Mouse (Mus musculus) cerebellum, adult 9-11 months (tissue): ENCODE measurements at regions not wholly inside any gene's neighbourhood (a gene's known extent, or its start where the extent isn't known, plus 50 kb on each side); places are given as distances from the start of the nearest gene placed in this dataset.

ENCODE experiments used
- DNase-seq: peaks from one replicate; pipeline ENCODE4 v3.0.0; 2022

DNA sequence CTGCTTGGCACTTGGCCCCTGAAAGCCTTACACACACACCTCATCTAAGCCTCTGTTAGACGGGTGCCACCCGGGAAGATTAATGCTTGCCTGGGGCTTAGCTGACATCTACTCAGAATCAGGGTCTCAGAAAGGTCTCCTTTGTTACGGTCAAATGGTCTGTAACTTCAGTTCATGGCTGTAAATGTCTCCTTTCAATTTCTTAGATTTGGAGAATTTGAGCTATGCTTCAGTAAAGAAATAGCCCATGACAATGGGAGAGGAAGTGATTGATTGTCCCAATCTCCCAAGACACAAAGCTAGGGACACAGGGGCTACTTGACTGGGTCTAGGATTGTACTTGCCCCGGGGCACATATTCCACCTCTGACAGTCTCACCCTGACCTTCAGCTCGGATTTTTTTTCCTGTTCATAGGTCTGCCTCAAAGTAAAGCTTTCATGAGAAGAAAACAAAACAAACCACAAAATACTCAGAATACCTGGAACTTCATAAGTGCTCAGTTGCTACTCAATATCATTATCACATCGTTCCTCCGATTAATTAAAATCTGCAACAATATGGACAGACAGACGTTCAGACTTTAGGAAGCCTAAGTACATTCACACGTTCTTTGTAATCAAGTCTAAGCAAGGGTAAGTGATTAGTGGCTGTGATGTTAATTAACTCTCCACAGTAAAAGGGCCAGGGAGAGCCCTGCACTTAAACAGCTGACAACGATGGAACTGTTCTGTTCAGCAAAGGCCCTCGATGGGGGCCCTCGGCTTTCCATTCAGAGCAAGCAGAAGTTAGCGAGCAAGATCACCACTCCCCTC is 132.9 kb upstream of the Slco3a1 start:
- no peak for DNase-seq

DNA sequence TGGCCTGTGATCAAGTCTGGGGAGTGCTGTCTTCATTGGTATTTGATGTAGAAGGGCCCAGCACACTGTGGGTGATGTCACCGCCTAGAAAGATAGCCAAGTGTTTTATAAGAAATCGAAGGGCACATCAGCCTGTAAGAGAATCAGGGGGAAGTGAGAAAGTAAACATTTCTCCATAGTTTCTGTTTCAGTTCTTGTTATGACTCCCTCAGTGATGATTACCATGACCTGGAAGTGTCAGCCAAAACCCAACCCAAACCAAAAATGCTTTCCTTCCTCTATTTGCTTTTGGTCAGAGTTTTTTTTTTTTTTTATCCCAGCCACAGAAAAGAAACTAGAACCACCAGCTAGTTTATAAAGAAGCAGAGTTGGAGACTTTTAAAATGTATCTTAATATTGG is 129.4 kb upstream of the Slco3a1 start:
- no peak for DNase-seq

DNA sequence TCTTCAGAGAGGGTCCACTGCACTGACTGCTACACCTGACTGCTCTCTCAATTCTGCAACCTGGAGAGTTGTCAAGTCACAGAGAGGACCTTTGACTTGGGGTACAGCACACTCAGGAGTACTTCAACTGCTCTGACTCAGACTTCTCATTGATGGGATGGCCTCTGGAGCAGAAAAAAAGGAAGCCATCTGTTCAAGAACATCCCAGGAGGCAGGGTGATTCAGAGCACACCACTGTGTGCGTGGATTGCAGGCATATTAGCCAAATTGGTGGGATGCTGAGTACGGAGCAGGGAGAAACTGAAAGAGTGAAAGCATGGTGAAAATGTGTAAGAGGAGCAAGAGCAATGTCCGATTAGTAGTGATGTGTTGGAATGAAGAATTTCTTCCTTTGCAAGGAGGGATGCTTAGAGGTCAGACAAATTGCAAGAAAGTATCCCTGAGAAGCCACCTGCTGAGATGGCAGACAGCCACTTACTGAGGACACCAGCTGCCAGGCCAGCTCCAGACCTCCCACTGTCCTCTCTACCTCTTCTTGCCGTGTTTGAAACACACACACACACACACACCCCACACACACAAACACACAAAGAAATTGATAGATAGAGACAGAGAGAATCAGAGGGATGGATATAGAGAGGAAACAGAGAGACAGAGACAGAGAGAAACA is 119.2 kb upstream of the Slco3a1 start:
- DNase-seq: no peak

DNA sequence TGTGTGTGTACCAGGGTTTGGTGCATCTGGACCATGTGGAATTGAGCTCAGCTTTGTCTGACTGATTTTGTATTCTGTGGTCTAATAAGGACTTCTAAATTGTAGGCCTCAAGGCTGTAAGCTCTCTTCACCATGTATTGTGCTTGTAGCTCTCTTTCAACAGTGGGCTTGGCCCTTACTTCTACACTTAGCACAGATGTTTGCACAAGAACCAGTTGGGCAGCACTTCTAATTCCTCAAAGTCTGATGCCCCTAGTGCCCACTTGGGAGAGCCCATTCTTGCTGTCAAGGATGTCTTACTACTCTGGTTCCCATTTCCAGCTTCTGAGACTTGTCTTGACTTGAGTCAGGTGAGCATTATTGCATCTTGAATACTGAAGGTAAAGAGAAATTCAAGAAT is 114.5 kb upstream of the Slco3a1 start:
- DNase-seq: no peak

DNA sequence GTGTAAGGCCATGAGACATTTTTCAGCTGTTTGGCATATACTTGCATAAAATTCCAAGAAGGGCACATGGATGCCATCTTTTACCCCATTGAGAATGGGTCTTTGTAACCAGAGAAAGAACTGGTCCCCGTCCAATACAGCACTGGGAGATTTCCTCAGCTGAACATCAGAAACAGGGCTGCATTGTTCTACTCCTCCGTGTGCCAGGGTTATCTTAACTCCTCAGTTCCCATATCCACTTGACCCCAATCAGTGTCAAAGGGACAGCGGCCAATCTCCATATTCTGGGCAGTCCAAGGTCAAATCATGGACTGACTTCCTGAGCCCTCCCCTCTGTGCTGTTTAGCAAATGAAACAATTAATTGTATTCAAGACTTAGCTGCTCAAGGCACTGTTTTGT is 112.5 kb upstream of the Slco3a1 start:
- DNase-seq: peak; percentile 32

DNA sequence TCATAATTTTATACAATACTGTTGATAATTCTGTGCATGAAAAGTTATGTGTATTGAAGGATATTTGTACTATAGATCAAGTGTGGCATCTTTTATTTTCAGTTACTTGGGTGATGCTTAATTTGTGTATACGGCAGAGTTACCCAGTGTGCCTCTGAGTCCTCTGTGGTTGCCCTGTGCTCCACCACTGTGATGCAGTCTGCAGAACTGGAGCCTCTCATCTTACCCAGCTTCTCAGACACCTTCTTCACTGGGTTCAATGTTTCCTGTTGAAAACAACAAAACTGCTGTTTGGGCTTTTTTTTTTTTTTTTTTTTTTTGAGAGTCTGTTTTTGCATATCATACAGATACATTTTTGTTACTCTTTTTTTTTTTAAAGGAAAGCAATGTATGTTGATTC is 109.2 kb upstream of the Slco3a1 start:
- DNase-seq: no peak

DNA sequence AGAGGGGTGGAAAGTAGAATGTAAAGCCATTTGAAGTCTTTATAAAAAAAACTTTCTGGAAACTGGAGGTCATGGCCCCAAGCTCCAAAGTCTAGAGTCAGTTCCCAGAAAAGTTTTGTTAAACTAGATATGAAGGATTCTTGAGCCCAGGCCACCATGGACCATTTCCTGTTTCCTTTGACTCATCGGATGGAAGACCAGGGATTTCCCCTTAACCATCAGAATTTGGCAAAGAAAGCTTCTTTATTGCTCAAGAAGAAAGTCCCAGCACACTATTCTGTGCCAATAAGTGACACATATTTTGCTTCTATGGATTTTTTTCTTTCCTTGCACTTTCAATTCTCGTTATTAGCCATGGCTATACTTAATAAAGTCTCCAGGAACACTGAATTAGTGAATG is 92.7 kb upstream of the Slco3a1 start:
- no peak for DNase-seq

DNA sequence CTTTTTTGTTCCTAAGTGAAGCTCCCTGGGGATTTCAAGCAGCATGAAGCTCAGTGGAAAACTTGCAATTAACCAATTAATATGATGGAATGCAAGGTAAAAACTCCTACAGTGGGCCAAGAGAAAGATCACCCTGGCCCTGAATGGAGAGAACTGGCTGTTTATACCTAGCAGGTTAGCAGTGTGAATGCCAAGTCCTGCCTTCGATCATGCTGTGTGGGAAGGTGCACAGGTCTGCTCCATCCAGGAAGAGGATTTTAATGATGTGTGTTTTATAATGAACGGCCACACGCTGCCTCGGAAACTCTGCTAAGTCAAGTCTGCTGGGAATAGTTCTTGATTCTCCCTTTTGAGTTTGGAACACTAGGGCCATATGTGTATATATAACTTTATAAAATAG is 85.6 kb upstream of the Slco3a1 start:
- DNase-seq: peak; percentile 5

DNA sequence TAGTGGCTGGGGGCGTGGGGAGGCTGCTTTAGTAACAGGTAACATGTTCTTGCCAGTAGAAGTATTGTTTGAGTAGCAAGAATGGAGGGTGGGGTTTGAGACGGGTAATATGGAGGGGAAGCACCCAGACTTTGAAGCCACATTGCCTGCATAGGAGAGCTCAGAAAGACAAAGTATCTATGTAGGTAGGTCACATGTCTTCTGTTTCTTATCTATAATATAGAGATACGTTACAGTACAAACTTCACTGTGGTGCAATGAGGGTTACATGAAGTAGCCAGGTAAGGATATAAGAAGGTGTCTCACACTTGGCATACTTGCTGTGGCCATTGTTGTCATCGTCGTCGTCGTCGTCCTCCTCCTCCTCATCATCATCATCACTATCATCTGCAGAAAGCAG is 77.6 kb upstream of the Slco3a1 start:
- no peak for DNase-seq

DNA sequence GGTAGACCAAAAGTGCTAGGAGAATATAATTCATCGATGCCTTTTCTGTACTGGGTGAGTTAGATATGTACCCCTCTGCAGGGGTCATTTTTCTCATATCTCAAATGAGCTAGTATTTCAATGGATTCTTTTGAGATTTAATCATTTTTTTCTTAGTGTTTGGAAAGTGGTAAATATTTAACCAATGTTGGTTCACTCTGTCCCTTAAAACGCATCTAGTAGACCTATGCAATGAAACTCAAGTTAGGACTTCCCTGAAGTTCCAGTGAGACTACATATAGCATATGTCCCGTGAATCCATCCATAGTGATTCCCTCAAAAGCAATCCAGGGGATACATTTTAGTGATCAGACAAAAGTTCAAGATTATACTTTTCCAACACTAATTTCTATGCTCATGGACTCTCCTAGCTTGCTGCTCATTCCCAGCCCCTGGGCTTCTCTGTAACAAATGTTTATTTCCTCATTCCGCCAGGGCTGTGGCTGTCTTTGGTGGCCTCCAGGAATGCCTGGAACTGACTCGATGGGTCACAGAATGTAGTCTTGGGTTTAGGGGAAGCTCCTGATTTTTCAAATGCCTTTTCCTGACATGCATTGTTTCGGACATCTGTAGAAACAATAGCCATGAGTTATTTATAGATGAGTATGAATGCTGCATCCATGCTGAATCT is 74.4 kb upstream of the Slco3a1 start:
- no peak for DNase-seq
